Mouse (Mus musculus) stomach, embryonic 16.5 days (tissue): ENCODE data around the gene Dlx6. TPM values are rescaled to one million over a fixed set of nuclear protein-coding genes. Genes with fewer than 3 reads are reported as not detected.
A peak's percentile ranks its signal among the peaks of the same experiment; 100 is the strongest.

ENCODE experiments used
- ATAC-seq: fragments of 200-750 bp; cut with Nextera tagmentation; 2 replicates; pipeline ENCODE4 v1.8.0; 2017; ENCODE audit warnings: moderate number of reproducible peaks, moderate TSS enrichment; ENCODE audit not compliant: insufficient read depth, low FRiP score
- H3K27ac ChIP-seq: fragments of 300-500 bp; sonication (generic); 2 replicates; pipeline ENCODE4 v1.5.1; 2014; ENCODE audit warnings: low read length
- H3K27me3 ChIP-seq: fragments of 300-500 bp; sonication (generic); 2 replicates; pipeline ENCODE4 v1.6.1; 2014; ENCODE audit warnings: low read length, control low read depth, mixed read lengths; ENCODE audit not compliant: control insufficient read depth, insufficient read depth
- H3K36me3 ChIP-seq: fragments of 300-500 bp; sonication (generic); 2 replicates; pipeline ENCODE4 v1.6.1; 2014; ENCODE audit warnings: low read length; ENCODE audit not compliant: control insufficient read depth, insufficient read depth
- H3K4me1 ChIP-seq: fragments of 300-500 bp; sonication (generic); 2 replicates; pipeline ENCODE4 v1.6.1; 2014; ENCODE audit warnings: low read length, control low read depth, mixed read lengths; ENCODE audit not compliant: control insufficient read depth, insufficient read depth
- H3K4me2 ChIP-seq: fragments of 300-500 bp; sonication (generic); 2 replicates; pipeline ENCODE4 v1.6.1; 2014; ENCODE audit warnings: low read depth, low read length, mixed read lengths
- H3K4me3 ChIP-seq: fragments of 300-500 bp; sonication (generic); replicated peaks from 2 replicates; pipeline ENCODE4 v1.5.1; 2014; ENCODE audit warnings: mild to moderate bottlenecking, low read length
- H3K9ac ChIP-seq: fragments of 300-500 bp; sonication (generic); 2 replicates; pipeline ENCODE4 v1.6.1; 2014; ENCODE audit warnings: low read length
- H3K9me3 ChIP-seq: fragments of 300-500 bp; sonication (generic); replicated peaks from 2 replicates; pipeline ENCODE4 v1.6.1; 2016; ENCODE audit warnings: low read length, control low read depth; ENCODE audit not compliant: control insufficient read depth
- WGBS: fragments of 180-500 bp; shearing (Covaris S2); extraction: QIAGEN DNeasy Blood & Tissue Kit; methylation state at CpG from one replicate; pipeline ENCODE4 v1.1.7; 2014; 5-methylcytosine and 5-hydroxymethylcytosine counted together
- polyA plus RNA-seq: library from polyadenylated mRNA; unstranded; fragments of >200 nt; fragmentation: Nextera tagmentation; extraction: Ambion mirVana; gene quantifications from 2 replicates; pipeline ENCODE4 v1.2.1, GENCODE M21; 2015

Gene Dlx6
- polyA plus RNA-seq, 1 experiment from 2014 or later, result 0.27 TPM

DNA sequence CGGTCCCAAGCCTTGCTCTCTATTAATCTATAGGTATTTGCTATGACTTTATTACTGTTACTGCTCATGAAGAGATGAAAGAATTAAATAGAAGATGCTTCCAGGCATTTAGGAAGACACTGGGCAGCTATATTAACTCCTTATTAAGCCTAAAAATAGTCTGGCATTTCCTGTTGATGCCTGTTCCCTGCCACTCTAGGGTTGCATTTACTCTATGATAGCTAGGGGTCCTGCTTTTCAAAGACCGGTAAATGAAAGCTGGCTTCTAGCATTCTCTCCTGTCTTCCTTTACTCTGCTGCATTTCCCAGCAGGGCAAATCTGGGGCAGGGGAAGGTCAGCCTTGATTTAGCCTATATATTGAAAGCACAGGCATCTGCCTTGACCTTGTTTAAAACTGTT is 5.4 kb upstream of the Dlx6 start:
- no peak overlapping the region for H3K9ac ChIP-seq
- H3K36me3 ChIP-seq, result no peaks in the 10 kb centered on the region
- H3K4me2 ChIP-seq, result no peak overlapping the region
- H3K4me1 ChIP-seq, result peaks cover 3% of the 10 kb centered on the region; the same call in 1 of the 2 replicates
- H3K4me3 ChIP-seq, result no peak overlapping the region
- peaks cover 90% of the 10 kb centered on the region for H3K27me3 ChIP-seq
- no peak overlapping the region for H3K27ac ChIP-seq
- WGBS, result 16% methylated on average over 2 of the region's 2 CpGs
- no peaks in the 10 kb centered on the region for H3K9me3 ChIP-seq
- no peak for ATAC-seq

DNA sequence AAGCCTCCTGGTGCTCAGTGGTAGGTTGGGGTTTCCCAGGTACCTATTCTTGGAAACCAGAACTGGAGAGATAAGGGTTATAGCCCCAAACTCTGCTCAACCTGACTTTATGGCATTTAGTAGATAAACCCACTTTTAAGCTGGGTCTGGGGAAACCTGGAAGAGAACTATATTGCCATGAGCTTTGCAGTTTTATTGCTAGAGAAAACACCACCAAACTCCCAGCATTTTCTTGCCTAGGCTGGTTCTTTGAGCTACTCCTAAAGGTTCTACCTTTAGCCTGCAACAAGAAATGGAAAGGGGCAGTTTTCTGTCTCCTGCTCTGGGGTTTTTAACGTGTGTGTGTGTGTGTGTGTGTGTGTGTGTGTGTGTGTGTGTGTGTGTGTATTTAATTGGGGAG is 4.6 kb upstream of the Dlx6 start:
- no peak overlapping the region for H3K4me2 ChIP-seq
- WGBS, result 0% methylated on average over 1 of the region's 1 CpGs
- peaks cover 11% of the 10 kb centered on the region for H3K4me1 ChIP-seq
- no peak overlapping the region for H3K27ac ChIP-seq
- no peak overlapping the region for H3K9ac ChIP-seq
- no peaks in the 10 kb centered on the region for H3K36me3 ChIP-seq
- peaks cover 90% of the 10 kb centered on the region for H3K27me3 ChIP-seq
- no peak overlapping the region for H3K4me3 ChIP-seq
- H3K9me3 ChIP-seq, result no peaks in the 10 kb centered on the region
- ATAC-seq, result no peak

DNA sequence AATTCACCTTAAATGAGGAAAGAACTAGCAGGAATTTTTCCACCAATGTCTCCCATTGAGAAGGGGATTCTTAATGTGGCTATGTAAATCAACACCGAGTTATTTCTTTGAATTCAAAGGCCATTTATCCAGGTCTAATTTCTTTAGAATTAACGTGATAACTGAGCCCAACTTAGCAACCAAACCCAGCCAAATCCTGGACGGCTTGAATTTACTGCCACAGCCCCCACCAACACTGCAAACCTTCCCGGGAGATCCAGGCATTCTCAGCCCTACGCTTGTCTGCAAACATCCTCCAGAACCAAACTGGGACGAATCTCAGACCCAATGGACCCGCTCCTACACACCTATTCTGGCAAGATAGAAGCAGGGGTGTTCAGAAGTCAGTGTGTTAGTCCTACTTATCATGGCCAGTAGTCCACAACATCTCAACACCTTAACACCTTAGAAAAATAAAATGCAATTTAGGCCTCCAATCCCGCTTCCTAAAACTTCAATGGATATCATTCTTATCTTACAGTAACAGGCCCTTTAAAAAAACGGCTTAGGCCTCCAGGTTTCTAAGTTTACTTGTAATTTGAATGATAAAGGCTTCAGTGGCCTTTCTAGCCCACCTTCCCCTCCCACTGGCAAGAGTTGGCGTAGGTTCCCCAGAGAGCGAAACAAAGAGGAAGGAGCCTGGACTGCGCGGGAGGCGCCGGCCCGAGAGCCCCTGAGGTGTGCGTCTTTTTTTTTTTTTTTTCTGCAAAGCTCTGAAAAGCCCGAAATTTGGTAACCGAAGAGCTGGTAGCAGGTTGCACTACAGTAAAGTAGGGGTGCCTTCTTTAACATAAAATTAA is 3.8 kb upstream of the Dlx6 start:
- Histone ChIP-seq H3K4me1 (peaks cover 13% of the 10 kb centered on the region), H3K4me3 (no peak overlapping the region), H3K9ac (no peak overlapping the region), H3K36me3 (no peaks in the 10 kb centered on the region), H3K4me2 (no peak overlapping the region), H3K9me3 (no peaks in the 10 kb centered on the region), H3K27me3 (peaks cover 91% of the 10 kb centered on the region), H3K27ac (no peak overlapping the region)
- 2% methylated on average over 19 of the region's 19 CpGs for WGBS
- ATAC-seq, result no peak

DNA sequence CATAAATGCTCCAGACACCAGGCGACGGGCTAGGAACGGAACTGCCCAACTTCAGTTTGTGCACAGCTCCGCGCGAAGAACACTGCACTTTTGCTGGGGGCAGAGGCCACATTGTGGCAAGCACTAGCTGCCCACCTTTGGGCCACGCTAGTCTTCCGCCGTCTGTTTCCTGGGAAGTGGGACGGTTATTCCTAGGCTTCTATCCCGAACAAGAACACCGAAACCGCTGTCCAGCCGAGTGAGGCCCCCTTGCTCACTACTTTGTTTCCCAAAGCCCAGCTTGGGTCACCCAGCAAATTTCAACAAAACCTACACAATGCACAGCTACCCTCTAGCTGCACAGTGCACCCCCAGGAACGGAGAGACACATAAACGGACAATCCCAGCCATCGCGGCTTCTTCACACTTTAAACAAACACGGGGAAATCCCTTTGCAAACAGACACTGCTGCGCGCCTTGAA is 3.2 kb upstream of the Dlx6 start:
- no peaks in the 10 kb centered on the region for H3K9me3 ChIP-seq
- peaks cover 91% of the 10 kb centered on the region for H3K27me3 ChIP-seq
- 2% methylated on average over 21 of the region's 21 CpGs for WGBS
- H3K4me2 ChIP-seq, result no peak overlapping the region
- no peak overlapping the region for H3K27ac ChIP-seq
- no peaks in the 10 kb centered on the region for H3K36me3 ChIP-seq
- H3K9ac ChIP-seq, result no peak overlapping the region
- no peak overlapping the region for H3K4me3 ChIP-seq
- H3K4me1 ChIP-seq, result peaks cover 13% of the 10 kb centered on the region
- no peak for ATAC-seq

DNA sequence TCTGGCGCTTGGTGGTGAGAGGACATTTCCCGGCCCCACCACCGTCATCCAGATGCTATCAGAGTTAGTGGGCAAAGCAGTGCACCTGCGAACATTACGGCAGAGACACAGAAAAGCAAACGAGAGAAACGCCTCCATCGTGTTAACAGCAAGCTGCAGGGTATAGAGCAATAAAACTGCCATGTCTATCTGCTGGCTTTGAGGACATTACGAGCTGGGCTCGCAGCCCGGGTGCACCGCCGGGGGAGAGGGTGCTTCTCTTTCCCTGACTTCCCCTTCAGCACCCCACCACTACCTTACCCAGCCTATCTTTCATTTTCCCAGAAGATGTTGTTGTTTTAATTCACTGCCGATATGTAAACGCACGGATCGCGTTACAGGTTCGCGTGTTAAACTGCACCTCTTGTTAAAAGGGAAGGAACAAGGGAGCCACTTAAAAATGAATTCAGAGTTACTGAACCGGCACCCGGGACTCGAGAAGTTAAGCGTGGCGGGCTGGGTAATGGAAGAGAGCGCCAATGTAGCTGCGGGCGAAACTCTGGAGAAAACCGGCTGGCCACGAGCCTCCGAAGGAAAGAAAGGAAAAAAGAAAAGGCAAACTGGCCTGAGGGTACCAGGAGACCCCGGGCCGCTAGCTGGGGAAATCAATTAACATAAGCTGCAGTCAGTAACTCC is 2.6 kb upstream of the Dlx6 start:
- H3K36me3 ChIP-seq, result no peaks in the 10 kb centered on the region
- no peak overlapping the region for H3K4me3 ChIP-seq
- no peak for ATAC-seq
- under 1% methylated on average over 33 of the region's 33 CpGs for WGBS
- H3K4me1 ChIP-seq, result peaks cover 13% of the 10 kb centered on the region
- no peak overlapping the region for H3K9ac ChIP-seq
- no peak overlapping the region for H3K4me2 ChIP-seq
- H3K27ac ChIP-seq, result no peak overlapping the region
- H3K9me3 ChIP-seq, result no peaks in the 10 kb centered on the region
- H3K27me3 ChIP-seq, result peaks cover 91% of the 10 kb centered on the region

DNA sequence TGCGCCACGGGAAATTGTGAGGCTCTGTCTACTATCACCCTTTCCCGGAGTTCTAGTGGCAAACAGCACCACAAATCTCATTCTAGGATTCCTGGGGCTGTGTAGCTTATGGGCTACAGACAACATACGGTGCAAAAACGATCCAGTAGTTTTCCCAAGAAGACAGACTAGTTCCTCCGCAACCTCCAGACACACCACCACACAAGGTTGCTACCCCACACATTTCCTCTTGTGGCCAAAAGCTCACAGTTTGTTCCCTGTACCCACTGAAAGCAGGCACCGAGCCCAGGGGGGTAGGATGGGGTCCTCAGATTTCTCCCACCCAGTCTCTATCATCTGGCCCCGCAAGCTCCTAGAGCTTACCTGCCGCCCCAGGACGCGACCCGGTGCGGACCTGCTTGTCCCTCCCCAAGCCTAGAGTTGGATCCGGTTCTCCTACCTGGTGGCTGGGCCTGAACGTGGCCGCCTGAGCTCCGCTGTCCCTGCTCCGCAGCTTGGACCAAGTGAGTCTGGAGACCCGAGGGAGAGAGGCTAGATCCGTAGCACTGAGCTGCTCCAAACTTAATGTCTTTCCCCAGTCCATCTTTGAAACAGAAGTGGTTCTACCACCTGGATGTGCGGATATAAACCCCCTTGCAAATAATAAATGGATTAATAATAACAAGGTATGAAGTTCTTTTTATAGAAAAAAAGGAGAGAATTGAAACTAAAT is 1.9 kb upstream of the Dlx6 start:
- H3K4me2 ChIP-seq, result no peak overlapping the region
- no peak for ATAC-seq
- H3K36me3 ChIP-seq, result no peaks in the 10 kb centered on the region
- no peak overlapping the region for H3K4me3 ChIP-seq
- no peaks in the 10 kb centered on the region for H3K9me3 ChIP-seq
- peaks cover 13% of the 10 kb centered on the region for H3K4me1 ChIP-seq
- H3K27me3 ChIP-seq, result peaks cover 91% of the 10 kb centered on the region
- no peak overlapping the region for H3K27ac ChIP-seq
- H3K9ac ChIP-seq, result no peak overlapping the region
- WGBS, result 2% methylated on average over 21 of the region's 21 CpGs

DNA sequence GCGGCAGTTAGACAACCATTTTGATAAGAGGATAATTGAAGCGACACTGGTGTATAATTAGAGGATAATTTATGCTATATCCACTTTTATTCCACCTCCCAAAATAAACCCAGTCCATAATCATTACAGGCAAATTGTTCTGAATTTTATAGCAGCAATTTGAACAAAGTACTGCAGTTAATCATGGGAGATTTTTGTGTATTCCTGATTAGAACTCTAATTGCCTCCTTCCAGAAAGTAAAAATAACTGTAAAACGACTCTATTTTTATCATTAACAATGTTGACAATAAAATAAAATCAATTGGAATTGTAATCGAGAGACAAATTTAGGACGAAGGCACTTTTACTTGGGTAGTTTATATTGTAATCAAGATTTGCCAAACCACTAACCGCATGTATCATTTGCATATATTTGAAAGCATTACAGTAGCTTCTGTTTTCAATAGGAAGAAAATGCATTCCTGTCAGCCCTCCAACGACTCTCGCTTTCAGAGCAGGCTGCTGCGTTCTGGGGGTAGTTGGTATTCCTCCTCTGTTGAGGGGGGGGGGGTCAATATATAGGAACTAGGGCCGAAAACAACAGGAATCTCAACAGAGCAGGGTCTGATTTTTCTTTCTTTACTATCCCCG is 1.2 kb upstream of the Dlx6 start:
- H3K4me1 ChIP-seq, result peaks cover 13% of the 10 kb centered on the region
- WGBS, result 6% methylated on average over 11 of the region's 11 CpGs

DNA sequence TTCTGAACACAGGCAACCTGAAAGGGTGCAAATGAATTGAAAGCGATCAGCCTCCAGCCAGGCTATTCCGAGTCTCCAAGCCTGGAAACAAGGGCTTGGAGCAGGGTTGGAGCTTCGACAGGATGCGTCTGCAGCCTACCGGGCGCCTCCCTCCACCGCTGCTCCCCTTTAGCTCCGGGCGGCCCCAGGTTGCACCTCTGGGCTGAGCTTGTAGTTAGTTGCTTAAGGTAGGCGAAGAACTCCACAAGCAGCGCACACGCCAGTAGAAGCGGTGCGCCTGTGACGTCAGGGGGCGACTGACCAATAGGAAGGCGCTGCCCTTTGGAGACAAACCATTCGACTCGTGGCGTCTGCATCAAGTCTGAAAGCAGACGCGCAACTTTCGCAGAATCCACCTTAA is 523 bp upstream of the Dlx6 start:
- Histone ChIP-seq H3K27me3 (peaks cover 89% of the 10 kb centered on the region), H3K4me3 (peak overlapping the region; percentile 41), H3K9ac (no peak overlapping the region), H3K36me3 (no peaks in the 10 kb centered on the region), H3K9me3 (no peaks in the 10 kb centered on the region), H3K4me1 (peaks cover 13% of the 10 kb centered on the region), H3K4me2 (peak overlapping the region; percentile 65), H3K27ac (no peak overlapping the region)
- WGBS, result under 1% methylated on average over 23 of the region's 23 CpGs
- ATAC-seq, result peak; percentile 57; the same call in 1 of the 2 replicates

More for the DNA sequence above, 1.2 kb upstream of the Dlx6 start:
- Histone ChIP-seq H3K4me2 (no peak overlapping the region), H3K27me3 (peaks cover 90% of the 10 kb centered on the region), H3K9ac (no peak overlapping the region), H3K27ac (no peak overlapping the region), H3K4me3 (peak overlapping the region; percentile 41; the same call in 1 of the 2 replicates), H3K36me3 (no peaks in the 10 kb centered on the region), H3K9me3 (no peaks in the 10 kb centered on the region)
- ATAC-seq, result no peak
